Mouse (Mus musculus) urinary bladder, adult 18-20 months (tissue): ENCODE measurements at regions not wholly inside any gene's neighbourhood (a gene's known extent, or its start where the extent isn't known, plus 50 kb on each side); places are given as distances from the start of the nearest gene placed in this dataset.

Experiments used
- DNase-seq, 2 experiments: peaks; one replicate each; pipeline ENCODE4 v3.0.0; 2022; ENCODE audit warnings: low spot score in 2 of 2, mixed read lengths in 2 of 2

GRCm38 (mm10) chr2:108904121-108904733, 376.3 kb upstream of the Kif18a start:
- DNase-seq = no peak

GRCm38 (mm10) chr2:108913555-108913954, 367.0 kb upstream of the Kif18a start:
- no peak for DNase-seq

- no peak for DNase-seq
Measured at GRCm38 (mm10) chr2:108913967-108914366, 366.6 kb upstream of the Kif18a start.

- DNase-seq = no peak
Measured at GRCm38 (mm10) chr2:108919500-108920045, 361.0 kb upstream of the Kif18a start.

GRCm38 (mm10) chr2:108920111-108920510, 360.4 kb upstream of the Kif18a start:
- DNase-seq = no peak

- no peak for DNase-seq
Measured at GRCm38 (mm10) chr2:108935981-108936762, 344.4 kb upstream of the Kif18a start.

GRCm38 (mm10) chr2:108980921-108981320, 299.6 kb upstream of the Kif18a start:
- no peak for DNase-seq

GRCm38 (mm10) chr2:109016223-109016622, 264.3 kb upstream of the Kif18a start:
- no peak for DNase-seq

GRCm38 (mm10) chr2:109017018-109017707, 263.4 kb upstream of the Kif18a start:
- DNase-seq = no peak

- DNase-seq = no peak
Measured at GRCm38 (mm10) chr2:109038131-109038695, 242.3 kb upstream of the Kif18a start.
